Mouse (Mus musculus): ENCODE measurements around the gene Pank4.

Pank4 gene

GRCm38 (mm10) chr4:155012788-155013187 lies 48.9 kb downstream of the Pank4 start:
- DNase-seq (ENCODE audit: low spot score), result peak; percentile 90

- DNase-seq (ENCODE audit: low spot score), result no peak
These were observed 50.3 kb downstream of the Pank4 start for GRCm38 (mm10) chr4:155014244-155014643.

GRCm38 (mm10) chr4:155014791-155015190 lies 50.9 kb downstream of the Pank4 start:
- DNase-seq (ENCODE audit: low spot score), result no peak

- DNase-seq (ENCODE audit: low spot score), result no peak
These were observed 51.6 kb downstream of the Pank4 start for GRCm38 (mm10) chr4:155015550-155015949.

- no peak for DNase-seq (ENCODE audit: low spot score)
These were observed 52.9 kb downstream of the Pank4 start for GRCm38 (mm10) chr4:155016807-155017206.

- no peak for DNase-seq (ENCODE audit: low spot score)
These were observed 53.4 kb downstream of the Pank4 start for GRCm38 (mm10) chr4:155017253-155017878.

GRCm38 (mm10) chr4:155018066-155018465 lies 54.1 kb downstream of the Pank4 start:
- no peak for DNase-seq (ENCODE audit: low spot score)

GRCm38 (mm10) chr4:155018601-155019335 lies 54.8 kb downstream of the Pank4 start:
- peak; percentile 83 for DNase-seq (ENCODE audit: low spot score)

GRCm38 (mm10) chr4:155019336-155019847 lies 55.5 kb downstream of the Pank4 start:
- peak; percentile 54 for DNase-seq (ENCODE audit: low spot score)

- DNase-seq (ENCODE audit: low spot score), result no peak
These were observed 56.2 kb downstream of the Pank4 start for GRCm38 (mm10) chr4:155020141-155020540.

- DNase-seq (ENCODE audit: low spot score), result no peak
These were observed 56.9 kb downstream of the Pank4 start for GRCm38 (mm10) chr4:155020813-155021212.

GRCm38 (mm10) chr4:155022228-155022855 lies 58.4 kb downstream of the Pank4 start:
- DNase-seq (ENCODE audit: low spot score), result no peak

- no peak for DNase-seq (ENCODE audit: low spot score)
These were observed 60.5 kb downstream of the Pank4 start for GRCm38 (mm10) chr4:155024170-155025010.

All from embryo, embryonic 10.5 days (tissue).